8 mouse cellular contexts compared by ENCODE assay signal in genomic region chr2:134643514-134644300, GRCm38 (mm10). TPM values are rescaled to one million over a fixed set of nuclear protein-coding genes. Genes with fewer than 3 reads are reported as not detected.
DNase-seq lines count a peak whose midpoint lies in the region; ATAC-seq and TF ChIP-seq lines count a peak whose summit lies in the region.

Tmx4 (minus strand) TSS chr2:134644145.

- no peak for TF ChIP-seq RAD21 in MEL (IDR thresholded peaks at IDR 0.05; ENCODE audit: low read depth, low read length)

- peak within 1 kb of the TSS; percentile 60 for H3K4me2 ChIP-seq in forebrain, postnatal 0 days (ENCODE audit: low read depth)
- peak within 1 kb of the TSS; percentile 81 for H3K4me2 ChIP-seq in lung, embryonic 16.5 days (ENCODE audit: low read depth, low read length)

- peaks cover 5% of the 10 kb centered on the region; the same call in 1 of the 2 replicates for H3K79me2 ChIP-seq in MEL (ENCODE audit: control insufficient read depth, insufficient read depth, low read length, poor library complexity)

- peak within 1 kb of the TSS; percentile 93 for H3K27ac ChIP-seq in MEL (ENCODE audit: control insufficient read depth, low read depth, low read length)
- peak within 1 kb of the TSS; percentile 92 for H3K27ac ChIP-seq in cerebellum, adult 2 months (ENCODE audit: insufficient read depth, low read length)
- H3K27ac ChIP-seq in forebrain, postnatal 0 days (ENCODE audit: low read depth, low read length): peak within 1 kb of the TSS; percentile 100
- peak within 1 kb of the TSS; percentile 97 for H3K27ac ChIP-seq in lung, embryonic 16.5 days (ENCODE audit: low read length)

- peak; percentile 97 for ATAC-seq in forebrain, postnatal 0 days
- peak; percentile 97 to 98 for ATAC-seq in hematopoietic stem cell, adult 5-6 weeks (replicated peaks in 1 of 2; ENCODE audit: insufficient read depth in 1 of 2, low FRiP score in 2 of 2, low TSS enrichment in 1 of 2, low read depth in 1 of 2, poor library complexity in 2 of 2, severe bottlenecking in 2 of 2)
- peak; percentile 99 for ATAC-seq in lung, embryonic 16.5 days (ENCODE audit: low read depth)

- no peak; a peak in 1 of 4 replicates for TF ChIP-seq EP300 in MEL (IDR thresholded peaks at IDR 0.05; ENCODE audit: low read depth in 1 of 2, low read length in 2 of 2)

- peak; percentile 97 for DNase-seq in MEL (ENCODE audit: low read depth, low spot score)
- peak; percentile 99 for DNase-seq in cerebellum, adult 2 months
- peak; percentile 98 for DNase-seq in forebrain, postnatal 0 days
- DNase-seq in layer of hippocampus, adult 9-10 months (ENCODE audit: low spot score): peak; percentile 94
- peak; percentile 94 for DNase-seq in ovary, postnatal 10 days (ENCODE audit: low spot score)
- DNase-seq in thymus, postnatal 10 days (ENCODE audit: low spot score in 2 of 2): peak; percentile 97 to 99

- peak; percentile 71 to 90 for TF ChIP-seq POLR2A in MEL (IDR thresholded peaks at IDR 0.05; ENCODE audit: control insufficient read depth in 1 of 2, insufficient read depth in 1 of 2, low read depth in 1 of 2, low read length in 2 of 2, poor library complexity in 1 of 2)
- TF ChIP-seq POLR2A in cerebellum, adult 2 months (IDR thresholded peaks at IDR 0.05; ENCODE audit: borderline replicate concordance, insufficient read depth, low read length): peak; percentile 63

- H3K4me1 ChIP-seq in MEL (ENCODE audit: control insufficient read depth in 1 of 2, insufficient read depth in 2 of 2, low read length in 2 of 2): peaks cover 6 to 15% of the 10 kb centered on the region in 2 experiments
- peaks cover 3% of the 10 kb centered on the region; the same call in 1 of the 2 replicates for H3K4me1 ChIP-seq in cerebellum, adult 2 months (ENCODE audit: control insufficient read depth, insufficient read depth, low read length)
- H3K4me1 ChIP-seq in forebrain, postnatal 0 days (ENCODE audit: insufficient read depth): peaks cover 26% of the 10 kb centered on the region
- peaks cover 10% of the 10 kb centered on the region for H3K4me1 ChIP-seq in lung, embryonic 16.5 days (replicated peaks; ENCODE audit: control insufficient read depth, insufficient read depth, low read length)

- TF ChIP-seq CTCF in MEL (IDR thresholded peaks at IDR 0.05 in 2 of 3, conservative IDR thresholded peaks at IDR 0.05 in 1 of 3; ENCODE audit: control insufficient read depth in 1 of 3, insufficient read depth in 1 of 3, low read depth in 2 of 3, low read length in 3 of 3, poor library complexity in 1 of 3, severe bottlenecking in 1 of 3): no peak
- TF ChIP-seq CTCF in cerebellum, adult 2 months (IDR thresholded peaks at IDR 0.05; ENCODE audit: borderline replicate concordance, insufficient read depth, low read depth, low read length): no peak
- TF ChIP-seq CTCF in forebrain, postnatal 0 days (IDR thresholded peaks at IDR 0.05; ENCODE audit: low read depth): peak; percentile 29

- peak within 1 kb of the TSS; percentile 88 for H3K9ac ChIP-seq in MEL (ENCODE audit: control insufficient read depth, low read depth, low read length, poor library complexity, severe bottlenecking)
- peak within 1 kb of the TSS; percentile 98 for H3K9ac ChIP-seq in forebrain, postnatal 0 days
- H3K9ac ChIP-seq in lung, embryonic 16.5 days (ENCODE audit: low read length): peak within 1 kb of the TSS; percentile 88

- H3K9me3 ChIP-seq in MEL (replicated peaks; ENCODE audit: insufficient read depth, low read length): no peaks in the 10 kb centered on the region
- no peaks in the 10 kb centered on the region for H3K9me3 ChIP-seq in forebrain, postnatal 0 days (ENCODE audit: low read length)
- H3K9me3 ChIP-seq in lung, embryonic 16.5 days (ENCODE audit: control insufficient read depth, low read length): no peaks in the 10 kb centered on the region

- WGBS in cerebellum, adult 2 months: under 1% methylated on average over 57 of the region's 57 CpGs
- WGBS in forebrain, postnatal 0 days: under 1% methylated on average over 54 of the region's 57 CpGs
- WGBS in lung, embryonic 16.5 days: under 1% methylated on average over 57 of the region's 57 CpGs

- H3K27me3 ChIP-seq in MEL (ENCODE audit: control insufficient read depth in 1 of 2, insufficient read depth in 2 of 2, low read length in 2 of 2): no peaks in the 10 kb centered on the region
- no peaks in the 10 kb centered on the region for H3K27me3 ChIP-seq in cerebellum, adult 2 months (ENCODE audit: control insufficient read depth, insufficient read depth, low read length)
- H3K27me3 ChIP-seq in forebrain, postnatal 0 days (ENCODE audit: insufficient read depth, low read length): no peaks in the 10 kb centered on the region
- H3K27me3 ChIP-seq in lung, embryonic 16.5 days (ENCODE audit: control insufficient read depth, insufficient read depth, low read depth, low read length): no peaks in the 10 kb centered on the region

- peaks cover 3 to 19% of the 10 kb centered on the region in 2 experiments for H3K36me3 ChIP-seq in MEL (ENCODE audit: control insufficient read depth in 1 of 2, insufficient read depth in 2 of 2, low read length in 2 of 2)
- H3K36me3 ChIP-seq in forebrain, postnatal 0 days (ENCODE audit: insufficient read depth): no peaks in the 10 kb centered on the region
- no peaks in the 10 kb centered on the region for H3K36me3 ChIP-seq in lung, embryonic 16.5 days (ENCODE audit: control insufficient read depth, insufficient read depth, low read length)

- H3K4me3 ChIP-seq in MEL (ENCODE audit: control insufficient read depth in 1 of 2, insufficient read depth in 1 of 2, low read depth in 2 of 2, low read length in 2 of 2): peak within 1 kb of the TSS; percentile 78 to 96
- peak within 1 kb of the TSS; percentile 70 for H3K4me3 ChIP-seq in cerebellum, adult 2 months (replicated peaks; ENCODE audit: insufficient read depth, low read depth, low read length)
- peak within 1 kb of the TSS; percentile 85 for H3K4me3 ChIP-seq in forebrain, postnatal 0 days (ENCODE audit: low read depth, low read length)
- H3K4me3 ChIP-seq in lung, embryonic 16.5 days (ENCODE audit: low read length): peak within 1 kb of the TSS; percentile 95

TF ChIP-seq in MEL, 35 proteins besides CTCF, POLR2A, EP300 and RAD21 (continues in another document):
- peak; percentile 39; the same call in 1 of the 2 replicates for TF ChIP-seq ZMIZ1 (IDR thresholded peaks at IDR 0.05; ENCODE audit: low read depth, low read length)
- TF ChIP-seq ZKSCAN1 (IDR thresholded peaks at IDR 0.05; ENCODE audit: low read depth, low read length): no peak
- TF ChIP-seq TBP (IDR thresholded peaks at IDR 0.05; ENCODE audit: low read depth, low read length): peak; percentile 73
- peak; percentile 9; the same call in 1 of the 2 replicates for TF ChIP-seq KAT2A (conservative IDR thresholded peaks at IDR 0.05; ENCODE audit: low read depth, low read length)
- TF ChIP-seq MAX (IDR thresholded peaks at IDR 0.05; ENCODE audit: low read length): peak; percentile 42; the same call in 1 of the 2 replicates
- no peak for TF ChIP-seq SMC3 (IDR thresholded peaks at IDR 0.05; ENCODE audit: low read depth, low read length)
- peak; percentile 39; the same call in 1 of the 2 replicates for TF ChIP-seq GATA1 (IDR thresholded peaks at IDR 0.05; ENCODE audit: low read depth, low read length)
- TF ChIP-seq POLR2AphosphoS5 (IDR thresholded peaks at IDR 0.05; ENCODE audit: borderline replicate concordance, low read depth, low read length): 0 out of 2 replicates have a peak, but pooled peaks have one; percentile 23
- TF ChIP-seq E2F4 (IDR thresholded peaks at IDR 0.05; ENCODE audit: borderline replicate concordance, low read depth, low read length): 0 out of 2 replicates have a peak, but pooled peaks have one; percentile 42
- peak; percentile 59 for TF ChIP-seq SIN3A (IDR thresholded peaks at IDR 0.05; ENCODE audit: low read length)
- 0 out of 2 replicates have a peak, but pooled peaks have one; percentile 55 for TF ChIP-seq CHD1 (IDR thresholded peaks at IDR 0.05; ENCODE audit: low read depth, low read length)
- TF ChIP-seq GABPA (IDR thresholded peaks at IDR 0.05; ENCODE audit: low read depth, low read length): 0 out of 2 replicates have a peak, but pooled peaks have one; percentile 29
- TF ChIP-seq RCOR1 (IDR thresholded peaks at IDR 0.05; ENCODE audit: low read depth, low read length): peak; percentile 46; the same call in 1 of the 2 replicates
- no peak for TF ChIP-seq USF2 (IDR thresholded peaks at IDR 0.05; ENCODE audit: borderline replicate concordance in 1 of 2, insufficient read depth in 1 of 2, low read depth in 1 of 2, low read length in 2 of 2)
- TF ChIP-seq MAZ (IDR thresholded peaks at IDR 0.05; ENCODE audit: low read depth, low read length): no peak
- 0 out of 2 replicates have a peak, but pooled peaks have one; percentile 11 for TF ChIP-seq ETS1 (IDR thresholded peaks at IDR 0.05; ENCODE audit: low read depth, low read length)
- peak; percentile 30; the same call in 1 of the 2 replicates for TF ChIP-seq TCF12 (IDR thresholded peaks at IDR 0.05; ENCODE audit: low read depth, low read length)
- no peak for TF ChIP-seq CHD2 (IDR thresholded peaks at IDR 0.05; ENCODE audit: low read length)
- peak; percentile 23; the same call in 1 of the 2 replicates for TF ChIP-seq MYC (IDR thresholded peaks at IDR 0.05; ENCODE audit: low read depth, low read length)
- no peak for TF ChIP-seq ZC3H11A (IDR thresholded peaks at IDR 0.05; ENCODE audit: low read depth, low read length)
- TF ChIP-seq JUND (IDR thresholded peaks at IDR 0.05; ENCODE audit: low read depth, low read length): no peak
- TF ChIP-seq NRF1 (IDR thresholded peaks at IDR 0.05; ENCODE audit: insufficient read depth, low read depth, low read length, poor library complexity, severe bottlenecking): peak; percentile 80
- TF ChIP-seq NELFE (IDR thresholded peaks at IDR 0.05; ENCODE audit: low read depth, low read length): peak; percentile 86
- no peak for TF ChIP-seq BHLHE40 (IDR thresholded peaks at IDR 0.05; ENCODE audit: borderline replicate concordance, low read depth, low read length)
- TF ChIP-seq ELF1 (IDR thresholded peaks at IDR 0.05; ENCODE audit: low read depth, low read length): peak; percentile 89
- peak; percentile 83 for TF ChIP-seq MXI1 (IDR thresholded peaks at IDR 0.05; ENCODE audit: low read depth, low read length)
- TF ChIP-seq POLR2AphosphoS2 (IDR thresholded peaks at IDR 0.05; ENCODE audit: low read length): peak; percentile 65

RNA-seq across cellular contexts. Expression of gene Tmx4, which starts in this region (rescaled TPM):
- total RNA-seq in MEL (2012; rRNA removed): 9.4 and 9.5 TPM in 2 replicates
- 1 to 10 TPM in 1 of 2 experiments, not detected in 1; 8.3 TPM for polyA plus RNA-seq in MEL (2012; ENCODE audit: insufficient read depth in 1 of 2, insufficient read length in 2 of 2, low read depth in 1 of 2, low replicate concordance in 2 of 2, missing spikeins in 1 of 2)
- 66.8 and 72.3 TPM in 2 replicates for polyA plus RNA-seq in cerebellum, adult 2 months (2012; rRNA removed)
- 110 and 161 TPM in 2 replicates for total RNA-seq in forebrain, postnatal 0 days (2014; rRNA removed)
- 35.8 and 65.6 TPM in 2 replicates for polyA plus RNA-seq in forebrain, postnatal 0 days (2015; fragmentation: Nextera tagmentation; extraction: Ambion mirVana)
- 65.2 and 82.1 TPM in 2 replicates for total RNA-seq in hematopoietic stem cell, adult 5-6 weeks (2017)
- 17.2 and 21.4 TPM in 2 replicates for polyA plus RNA-seq in lung, embryonic 16.5 days (2015; fragmentation: Nextera tagmentation; extraction: Ambion mirVana)

Comparison
In these comparisons a context has a peak if more than half of its experiments do, and no peak if none do; other contexts are left out.
1. Peak in every context shown above with its lines: DNase-seq, ATAC-seq, H3K4me3 ChIP-seq and H3K27ac ChIP-seq.